Comparison of ENCODE assay signal across 27 mouse cellular contexts in genomic region chr9:61296311-61296947, GRCm38 (mm10).
DNase-seq lines count a peak whose midpoint lies in the region; ATAC-seq lines count a peak whose summit lies in the region.
"Had no signal": no experiment of that assay in that cellular context is flagged by ENCODE, and none has a peak within 500 bp of the region (broad histone marks: within the 10 kb centered on the region; RNA-seq: fewer than 3 reads in every experiment).

No protein-coding gene starts in this region.

- H3K27ac ChIP-seq in forebrain, embryonic 10.5 days, result peak overlapping the region; percentile 37
- H3K27ac ChIP-seq in forebrain, embryonic 14.5 days (ENCODE audit: low read depth, low read length), result no peak overlapping the region
- H3K27ac ChIP-seq in intestine, embryonic 16.5 days (ENCODE audit: low read length), result no peak overlapping the region
- peak overlapping the region; percentile 22; the same call in 1 of the 2 replicates for H3K27ac ChIP-seq in limb, embryonic 13.5 days
- H3K27ac ChIP-seq: gastrocnemius, adult 2 months; heart, adult 2 months; hindbrain, embryonic 13.5 days; limb, embryonic 12.5 days; lung, embryonic 15.5 days; neural tube, embryonic 12.5 days; stomach, postnatal 0 days had no signal

- no peak overlapping the region for H3K9ac ChIP-seq in forebrain, embryonic 14.5 days (ENCODE audit: low read length)
- H3K9ac ChIP-seq in intestine, embryonic 16.5 days (ENCODE audit: low read depth, low read length), result no peak overlapping the region
- H3K9ac ChIP-seq in limb, embryonic 13.5 days, result no peak overlapping the region
- H3K9ac ChIP-seq: heart, embryonic 12.5 days; hindbrain, embryonic 13.5 days; limb, embryonic 12.5 days; lung, embryonic 15.5 days; neural tube, embryonic 12.5 days had no signal

- no peaks in the 10 kb centered on the region for H3K36me3 ChIP-seq in forebrain, embryonic 10.5 days (replicated peaks)
- no peaks in the 10 kb centered on the region for H3K36me3 ChIP-seq in forebrain, embryonic 14.5 days (ENCODE audit: control insufficient read depth, insufficient read depth, low read length)
- H3K36me3 ChIP-seq in intestine, embryonic 16.5 days (ENCODE audit: control insufficient read depth, insufficient read depth, low read length), result no peaks in the 10 kb centered on the region
- H3K36me3 ChIP-seq in limb, embryonic 13.5 days, result no peaks in the 10 kb centered on the region
- H3K36me3 ChIP-seq: heart, embryonic 12.5 days; hindbrain, embryonic 13.5 days; limb, embryonic 12.5 days; lung, embryonic 15.5 days; neural tube, embryonic 12.5 days had no signal

- DNase-seq in forebrain, embryonic 10.5 days (ENCODE audit: extremely low spot score, low spot score), result no peak
- no peak for DNase-seq in forebrain, embryonic 14.5 days (ENCODE audit: low spot score)
- peak; percentile 51 to 71 for DNase-seq in kidney, adult 8-10 months
- no peak for DNase-seq in kidney, postnatal 10 days
- DNase-seq: adrenal gland, postnatal 25 days; cerebellum, adult 11-12 months; cerebellum, postnatal 10 days; gastrocnemius, adult 2 months; heart, adult 2 months; heart, postnatal 4 days; layer of hippocampus, adult 9-11 months; right cerebral cortex, postnatal 4 days; thymus, adult 18-20 months; thymus, postnatal 36 days had no signal

- H3K4me2 ChIP-seq in forebrain, embryonic 14.5 days (ENCODE audit: low read length), result no peak overlapping the region
- H3K4me2 ChIP-seq in intestine, embryonic 16.5 days (ENCODE audit: low read depth, low read length), result no peak overlapping the region
- H3K4me2 ChIP-seq in limb, embryonic 13.5 days (replicated peaks), result no peak overlapping the region
- H3K4me2 ChIP-seq: heart, embryonic 12.5 days; hindbrain, embryonic 13.5 days; limb, embryonic 12.5 days; liver, embryonic 11.5 days; lung, embryonic 15.5 days; midbrain, embryonic 11.5 days; neural tube, embryonic 12.5 days had no signal

- H3K4me1 ChIP-seq in forebrain, embryonic 10.5 days, result peaks cover 66% of the 10 kb centered on the region
- peaks cover 5% of the 10 kb centered on the region; the same call in 1 of the 2 replicates for H3K4me1 ChIP-seq in forebrain, embryonic 14.5 days (ENCODE audit: control insufficient read depth, insufficient read depth, low read length)
- peaks cover 6% of the 10 kb centered on the region; the same call in 1 of the 2 replicates for H3K4me1 ChIP-seq in intestine, embryonic 16.5 days (ENCODE audit: control insufficient read depth, insufficient read depth, low read length)
- H3K4me1 ChIP-seq in limb, embryonic 13.5 days, result peaks cover 32% of the 10 kb centered on the region
- H3K4me1 ChIP-seq: heart, embryonic 12.5 days had no signal

- H3K27me3 ChIP-seq in forebrain, embryonic 10.5 days (ENCODE audit: poor library complexity, severe bottlenecking), result peaks cover 83% of the 10 kb centered on the region
- H3K27me3 ChIP-seq in forebrain, embryonic 14.5 days (replicated peaks; ENCODE audit: control insufficient read depth, insufficient read depth, low read length), result no peaks in the 10 kb centered on the region
- H3K27me3 ChIP-seq in intestine, embryonic 16.5 days (replicated peaks; ENCODE audit: control insufficient read depth, insufficient read depth, low read length), result no peaks in the 10 kb centered on the region
- H3K27me3 ChIP-seq in limb, embryonic 13.5 days, result peaks cover 10% of the 10 kb centered on the region; the same call in 1 of the 2 replicates
- H3K27me3 ChIP-seq: limb, embryonic 12.5 days had no signal

- WGBS in forebrain, embryonic 10.5 days, result 93% methylated on average over 9 of the region's 9 CpGs
- 91% methylated on average over 9 of the region's 9 CpGs for WGBS in forebrain, embryonic 14.5 days
- 76% methylated on average over 9 of the region's 9 CpGs for WGBS in intestine, embryonic 16.5 days
- WGBS in limb, embryonic 13.5 days, result 90% methylated on average over 9 of the region's 9 CpGs

- no peak for ATAC-seq in forebrain, embryonic 14.5 days
- peak; percentile 61 for ATAC-seq in intestine, embryonic 16.5 days
- ATAC-seq in limb, embryonic 13.5 days (ENCODE audit: low FRiP score, low read depth), result no peak
- ATAC-seq in CD4-positive, CD25-positive, alpha-beta regulatory T cell, adult 4 months, result no peak
- ATAC-seq: forebrain, embryonic 16.5 days had no signal

- no peak overlapping the region for H3K4me3 ChIP-seq in forebrain, embryonic 10.5 days
- no peak overlapping the region for H3K4me3 ChIP-seq in forebrain, embryonic 14.5 days (ENCODE audit: low read depth, low read length)
- H3K4me3 ChIP-seq in intestine, embryonic 16.5 days (ENCODE audit: low read length), result no peak overlapping the region
- H3K4me3 ChIP-seq in limb, embryonic 13.5 days, result no peak overlapping the region
- H3K4me3 ChIP-seq: gastrocnemius, adult 2 months; heart, adult 2 months; heart, embryonic 12.5 days; hindbrain, embryonic 13.5 days; limb, embryonic 12.5 days; lung, embryonic 15.5 days; myocyte; neural tube, embryonic 12.5 days had no signal

- peaks cover 7% of the 10 kb centered on the region; the same call in 1 of the 2 replicates for H3K9me3 ChIP-seq in forebrain, embryonic 10.5 days
- H3K9me3 ChIP-seq in forebrain, embryonic 14.5 days (replicated peaks; ENCODE audit: control insufficient read depth, low read length), result no peaks in the 10 kb centered on the region
- H3K9me3 ChIP-seq in intestine, embryonic 16.5 days (ENCODE audit: control insufficient read depth, low read length), result no peaks in the 10 kb centered on the region
- no peaks in the 10 kb centered on the region for H3K9me3 ChIP-seq in limb, embryonic 13.5 days
- H3K9me3 ChIP-seq: heart, embryonic 12.5 days; hindbrain, embryonic 13.5 days; limb, embryonic 12.5 days; lung, embryonic 15.5 days; neural tube, embryonic 12.5 days had no signal

Comparison
In these comparisons a context has a peak if more than half of its experiments do, and no peak if none do; other contexts are left out.
1. DNase-seq: peak in kidney, adult 8-10 months (2 of 2); none in forebrain, embryonic 10.5 days (single experiment), forebrain, embryonic 14.5 days (single experiment) and kidney, postnatal 10 days (single experiment).
2. H3K27ac ChIP-seq: peak in forebrain, embryonic 10.5 days (single experiment) and limb, embryonic 13.5 days (single experiment); none in forebrain, embryonic 14.5 days (single experiment) and intestine, embryonic 16.5 days (single experiment).